Mouse (Mus musculus): ENCODE results near the gene Mettl6.

DNA sequence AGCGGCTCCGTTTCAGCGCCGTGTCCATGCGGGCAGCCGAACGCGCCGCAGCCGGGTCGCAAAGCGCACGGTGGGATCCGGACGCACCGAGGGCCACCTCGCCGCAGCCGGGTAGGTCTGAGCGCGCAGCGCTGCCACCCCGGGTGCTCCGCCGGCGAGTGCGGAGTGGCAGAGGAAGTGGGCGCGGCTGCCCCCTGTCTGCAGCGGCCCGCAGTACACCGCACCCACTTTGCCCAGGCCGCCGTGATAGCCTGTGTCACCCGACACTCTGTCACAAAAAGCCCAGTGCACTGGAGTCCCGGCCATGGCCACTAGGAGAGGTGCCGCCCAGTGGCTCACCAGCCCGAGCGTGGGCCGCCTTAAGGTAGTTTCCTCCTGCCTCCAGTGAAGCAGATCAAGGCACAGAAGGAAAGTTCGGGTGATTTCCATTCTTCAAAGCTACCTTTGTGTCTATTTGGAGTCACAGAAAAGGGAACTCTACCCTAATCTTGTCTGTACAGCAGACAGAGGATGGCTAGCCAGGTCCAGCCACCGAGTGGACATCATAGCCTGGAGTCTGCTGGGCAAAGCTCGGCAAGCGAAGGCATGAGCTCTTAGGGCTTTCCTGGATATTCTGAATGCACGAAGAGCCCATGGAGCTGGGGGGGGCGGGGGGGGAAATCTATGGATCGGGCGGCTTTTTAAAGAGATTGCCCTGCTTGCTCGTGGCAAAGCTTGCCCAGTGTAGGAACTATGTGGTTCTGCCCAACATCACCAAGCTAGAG is 58.7 kb downstream of the Mettl6 start, which contains the start of gene Sh3bp5:
- TF ChIP-seq CTCF (IDR thresholded peaks at IDR 0.05; ENCODE audit: borderline replicate concordance, insufficient read depth, low read depth, low read length), result peak; percentile 71
- TF ChIP-seq POLR2A (IDR thresholded peaks at IDR 0.05; ENCODE audit: borderline replicate concordance, insufficient read depth, low read length), result peak; percentile 74

All from cerebellum, adult 2 months (tissue).